35 mouse cellular contexts compared by ENCODE assay signal in genomic region chr5:147207852-147208251, GRCm38 (mm10). TPM values are rescaled to one million over a fixed set of nuclear protein-coding genes. Genes with fewer than 3 reads are reported as not detected.
"Had no signal": no experiment of that assay in that cellular context is flagged by ENCODE, and none has a peak within 500 bp of the region (broad histone marks: within the 10 kb centered on the region; RNA-seq: fewer than 3 reads in every experiment).

No protein-coding gene starts in this region.

- ATAC-seq: hindbrain, embryonic 16.5 days; intestine, embryonic 16.5 days had no signal

- H3K27me3 ChIP-seq: hindbrain, embryonic 12.5 days had no signal

- H3K4me3 ChIP-seq: heart, embryonic 10.5 days; heart, embryonic 12.5 days; hindbrain, embryonic 10.5 days; hindbrain, embryonic 12.5 days; kidney, embryonic 15.5 days; left cerebral cortex, adult 2 months; limb, embryonic 10.5 days; limb, embryonic 12.5 days had no signal

- H3K27ac ChIP-seq: heart, embryonic 10.5 days; hindbrain, embryonic 10.5 days; hindbrain, embryonic 12.5 days; hindbrain, embryonic 14.5 days; kidney, embryonic 15.5 days; kidney, postnatal 0 days; left cerebral cortex, adult 2 months; limb, embryonic 10.5 days; limb, embryonic 12.5 days had no signal

- H3K4me1 ChIP-seq: heart, embryonic 10.5 days; heart, embryonic 12.5 days; limb, embryonic 12.5 days had no signal

- H3K36me3 ChIP-seq: heart, embryonic 10.5 days; heart, embryonic 12.5 days; hindbrain, embryonic 10.5 days; hindbrain, embryonic 12.5 days; kidney, embryonic 15.5 days; limb, embryonic 10.5 days; limb, embryonic 12.5 days had no signal

- DNase-seq: gastrocnemius, postnatal 25 days; heart, adult 18-20 months; heart, postnatal 10 days; heart, postnatal 4 days; kidney, adult 11 months; kidney, adult 2 months; kidney, adult 9 months; kidney, postnatal 14 days; kidney, postnatal 36 days; layer of hippocampus, adult 9-11 months; liver had no signal

- H3K4me2 ChIP-seq: heart, embryonic 12.5 days; hindbrain, embryonic 12.5 days; hindbrain, embryonic 14.5 days; kidney, embryonic 15.5 days; limb, embryonic 12.5 days; liver, embryonic 11.5 days had no signal

- H3K9me3 ChIP-seq: heart, embryonic 10.5 days; hindbrain, embryonic 12.5 days; kidney, embryonic 15.5 days; limb, embryonic 10.5 days; limb, embryonic 12.5 days had no signal

RNA-seq across cellular contexts. Expression of gene Gsx1, which starts 19.4 kb away (rescaled TPM):
- total RNA-seq: gastrocnemius, adult 18-20 months; gastrocnemius, adult 8-10 months; gastrocnemius, postnatal 25 days; gastrocnemius, postnatal 4 days; granulocyte monocyte progenitor cell, adult 5-6 weeks; heart, adult 18-20 months; heart, adult 8-10 months; heart, postnatal 10 days; heart, postnatal 25 days; heart, postnatal 4 days had no signal
- polyA plus RNA-seq: heart, embryonic 10.5 days; heart, embryonic 12.5 days; heart, embryonic 14.5 days; heart, embryonic 16.5 days; intestine, embryonic 14.5 days; intestine, embryonic 16.5 days; kidney, adult 2 months; kidney, embryonic 15.5 days; kidney, postnatal 0 days; large intestine, adult 2 months; limb, embryonic 10.5 days; limb, embryonic 12.5 days; limb, embryonic 14.5 days; liver, embryonic 11.5 days had no signal
